Mouse (Mus musculus) liver, embryonic 14.5 days (tissue): ENCODE data around the gene Dicer1. TPM values are rescaled to one million over a fixed set of nuclear protein-coding genes. Genes with fewer than 3 reads are reported as not detected.

Experiments used
- ATAC-seq: fragments of 200-750 bp; cut with Nextera tagmentation; 2 replicates; pipeline ENCODE4 v1.8.0; 2017; ENCODE audit warnings: moderate number of reproducible peaks, mild to moderate bottlenecking, moderate library complexity; ENCODE audit not compliant: insufficient read depth
- DNase-seq, 3 experiments: peaks; one replicate each; pipeline ENCODE4 v3.0.0-alpha.2; 2012 to 2013; ENCODE audit warnings: low read depth in 3 of 3, low spot score in 3 of 3
- H3K27ac ChIP-seq: fragments of 300-500 bp; sonication (generic); 2 replicates; pipeline ENCODE4 v1.5.1; 2014; ENCODE audit warnings: moderate library complexity, mild to moderate bottlenecking, control low read depth, inconsistent platforms
- H3K27me3 ChIP-seq: fragments of 300-500 bp; sonication (generic); 2 replicates; pipeline ENCODE4 v1.6.1; 2014; ENCODE audit warnings: mild to moderate bottlenecking, low read length, moderate library complexity; ENCODE audit not compliant: control insufficient read depth, insufficient read depth
- H3K36me3 ChIP-seq: fragments of 300-500 bp; sonication (generic); replicated peaks from 2 replicates; pipeline ENCODE4 v1.6.1; 2014; ENCODE audit warnings: low read depth; ENCODE audit not compliant: control insufficient read depth, insufficient read depth
- H3K4me1 ChIP-seq, 2 experiments: fragments of 200-500 bp in 1 of 2; fragments of 300-500 bp in 1 of 2; sonication (generic) in 1 of 2; replicated peaks; 2 replicates each; pipeline ENCODE4 v1.6.1; 2012 to 2014; ENCODE audit warnings: antibody characterized with exemption in 1 of 2, inconsistent platforms in 1 of 2, low read length in 1 of 2; ENCODE audit not compliant: control insufficient read depth in 2 of 2, insufficient read depth in 2 of 2
- H3K4me2 ChIP-seq: fragments of 300-500 bp; sonication (generic); 2 replicates; pipeline ENCODE4 v1.6.1; 2014; ENCODE audit warnings: low read depth, mild to moderate bottlenecking, control low read depth, moderate library complexity
- H3K4me3 ChIP-seq, 2 experiments: fragments of 200-500 bp in 1 of 2; fragments of 300-500 bp in 1 of 2; sonication (generic) in 1 of 2; 2 replicates each; pipeline ENCODE4 v1.5.1; 2012 to 2014; ENCODE audit warnings: low read depth in 2 of 2, low read length in 2 of 2, mild to moderate bottlenecking in 2 of 2, control low read depth in 1 of 2, inconsistent platforms in 1 of 2, moderate library complexity in 1 of 2; ENCODE audit not compliant: insufficient read depth in 1 of 2
- H3K9ac ChIP-seq: fragments of 300-500 bp; sonication (generic); replicated peaks from 2 replicates; pipeline ENCODE4 v1.6.1; 2014; ENCODE audit warnings: mild to moderate bottlenecking, control low read depth, moderate library complexity
- H3K9me3 ChIP-seq: fragments of 300-500 bp; sonication (generic); 2 replicates; pipeline ENCODE4 v1.6.1; 2016; ENCODE audit warnings: low read length, mixed read lengths; ENCODE audit not compliant: control insufficient read depth
- CTCF ChIP-seq: IDR thresholded peaks from 2 replicates; pipeline ENCODE4 v1.5.1; 2016; ENCODE audit warnings: antibody characterized with exemption, low read depth, control low read depth
- EP300 ChIP-seq: IDR thresholded peaks from 2 replicates; pipeline ENCODE4 v1.6.1; 2016; ENCODE audit warnings: antibody characterized with exemption, low read depth
- WGBS: fragments of 180-500 bp; shearing (Covaris S2); extraction: QIAGEN DNeasy Blood & Tissue Kit; methylation state at CpG from one replicate; pipeline ENCODE4 v1.1.7; 2014; ENCODE audit not compliant: insufficient replicate concordance; 5-methylcytosine and 5-hydroxymethylcytosine counted together
- polyA plus RNA-seq, 2 experiments: library from polyadenylated mRNA; depleted of rRNA in 1 of 2; stranded (reverse) in 1 of 2; unstranded in 1 of 2; fragments of >200 nt; fragmentation: Nextera tagmentation in 1 of 2; extraction: Ambion mirVana in 1 of 2; gene quantifications; 2 replicates each; pipeline versions ENCODE4 v1.2.1 to v1.2.3; 2012 to 2014

Gene Dicer1
- 4.4 and 5.9 TPM in 2 replicates for polyA plus RNA-seq (2012; rRNA removed)
- 6.4 and 6.6 TPM in 2 replicates for polyA plus RNA-seq (2014; fragmentation: Nextera tagmentation; extraction: Ambion mirVana)

GRCm38 (mm10) chr12:104751814-104752765, at the start of gene Dicer1:
Gene Dicer1, minus strand, starts transcription at chr12:104751952.
- TF ChIP-seq CTCF, result peak; percentile 19; the same call in 1 of the 2 replicates
- TF ChIP-seq EP300, result no peak
- H3K4me3 ChIP-seq, result peak within 1 kb of the TSS; percentile 75 to 95
- ATAC-seq (peak; percentile 93), DNase-seq (peak; percentile 81 to 83 (median 83))
- H3K4me2 ChIP-seq, result peak within 1 kb of the TSS; percentile 95
- H3K9me3 ChIP-seq, result no peaks in the 10 kb centered on the region
- under 1% methylated on average over 87 of the region's 94 CpGs for WGBS
- H3K27ac ChIP-seq, result peak within 1 kb of the TSS; percentile 51
- H3K27me3 ChIP-seq, result no peaks in the 10 kb centered on the region
- peaks cover 11 to 25% of the 10 kb centered on the region in 2 experiments for H3K4me1 ChIP-seq
- no peaks in the 10 kb centered on the region; the same call in 1 of the 2 replicates for H3K36me3 ChIP-seq
- H3K9ac ChIP-seq, result peak within 1 kb of the TSS; percentile 87

GRCm38 (mm10) chr12:104799365-104799764, 47.6 kb upstream of the Dicer1 start:
- TF ChIP-seq EP300 (no peak), CTCF (peak; percentile 57)
- Histone ChIP-seq H3K4me1 (no peaks in the 10 kb centered on the region), H3K27ac (no peak overlapping the region), H3K9me3 (no peaks in the 10 kb centered on the region; the same call in 1 of the 2 replicates), H3K9ac (no peak overlapping the region), H3K4me2 (no peak overlapping the region), H3K27me3 (no peaks in the 10 kb centered on the region), H3K36me3 (no peaks in the 10 kb centered on the region), H3K4me3 (no peak overlapping the region)
- ATAC-seq (no peak), DNase-seq (no peak)
- WGBS, result 76% methylated on average over 3 of the region's 3 CpGs

- TF ChIP-seq EP300 (no peak), CTCF (no peak)
- no peak for DNase-seq
- Histone ChIP-seq H3K9ac (no peak overlapping the region), H3K9me3 (no peaks in the 10 kb centered on the region; the same call in 1 of the 2 replicates), H3K4me2 (no peak overlapping the region), H3K4me1 (no peaks in the 10 kb centered on the region), H3K27me3 (no peaks in the 10 kb centered on the region), H3K27ac (no peak overlapping the region), H3K4me3 (no peak overlapping the region), H3K36me3 (no peaks in the 10 kb centered on the region)
- 73% methylated on average over 6 of the region's 6 CpGs for whole genome bisulfite sequencing
- ATAC-seq, result no peak
Observed at GRCm38 (mm10) chr12:104797905-104798304, 46.2 kb upstream of the Dicer1 start.

GRCm38 (mm10) chr12:104796635-104797378, 45.1 kb upstream of the Dicer1 start:
- TF ChIP-seq EP300, result no peak
- TF ChIP-seq CTCF, result peak; percentile 43; the same call in 1 of the 2 replicates
- H3K9me3 ChIP-seq, result no peaks in the 10 kb centered on the region; the same call in 1 of the 2 replicates
- no peak overlapping the region for H3K27ac ChIP-seq
- no peaks in the 10 kb centered on the region for H3K27me3 ChIP-seq
- ATAC-seq, result no peak
- no peaks in the 10 kb centered on the region for H3K36me3 ChIP-seq
- H3K4me2 ChIP-seq, result no peak overlapping the region
- H3K9ac ChIP-seq, result no peak overlapping the region
- no peak overlapping the region for H3K4me3 ChIP-seq
- WGBS, result 66% methylated on average over 11 of the region's 11 CpGs
- no peak for DNase-seq
- no peaks in the 10 kb centered on the region for H3K4me1 ChIP-seq

GRCm38 (mm10) chr12:104794957-104795356, 43.2 kb upstream of the Dicer1 start:
- Histone ChIP-seq H3K36me3 (no peaks in the 10 kb centered on the region), H3K27me3 (no peaks in the 10 kb centered on the region), H3K9me3 (no peaks in the 10 kb centered on the region; the same call in 1 of the 2 replicates), H3K4me3 (no peak overlapping the region), H3K9ac (no peak overlapping the region), H3K4me2 (no peak overlapping the region), H3K4me1 (no peaks in the 10 kb centered on the region), H3K27ac (no peak overlapping the region)
- ATAC-seq (no peak), DNase-seq (no peak)
- TF ChIP-seq CTCF, result no peak
- no peak for TF ChIP-seq EP300
- 65% methylated on average over 5 of the region's 5 CpGs for WGBS
